Mouse (Mus musculus): ENCODE data around the gene Psma7.

DNA sequence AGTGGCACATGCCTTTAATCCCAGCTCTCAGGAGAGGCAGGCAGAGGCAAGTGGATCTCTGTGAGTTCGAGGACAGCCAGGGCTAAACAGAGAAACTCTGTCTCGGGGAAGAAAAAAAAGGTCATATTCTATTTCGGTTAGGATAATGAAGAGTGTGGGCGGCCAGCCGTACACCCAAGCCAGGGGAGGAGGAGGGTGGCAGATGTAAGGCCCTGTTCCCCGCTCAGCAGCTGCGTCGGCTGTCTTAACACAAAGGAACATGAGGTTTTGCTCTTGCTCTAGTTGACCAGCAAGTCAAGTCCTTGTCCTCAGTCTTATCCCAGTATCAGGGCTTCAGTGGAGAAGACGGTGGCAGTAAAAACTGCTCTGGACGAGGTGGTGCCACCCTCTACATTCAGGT is 40.8 kb upstream of the Psma7 start:
- TF ChIP-seq CTCF (IDR thresholded peaks at IDR 0.05; ENCODE audit: low read depth) (no peak), EP300 (IDR thresholded peaks at IDR 0.05; ENCODE audit: low read depth) (no peak)

Measured in heart, postnatal 0 days (tissue).